ENCODE assay signal across 11 mouse cellular contexts in the genomic region with DNA sequence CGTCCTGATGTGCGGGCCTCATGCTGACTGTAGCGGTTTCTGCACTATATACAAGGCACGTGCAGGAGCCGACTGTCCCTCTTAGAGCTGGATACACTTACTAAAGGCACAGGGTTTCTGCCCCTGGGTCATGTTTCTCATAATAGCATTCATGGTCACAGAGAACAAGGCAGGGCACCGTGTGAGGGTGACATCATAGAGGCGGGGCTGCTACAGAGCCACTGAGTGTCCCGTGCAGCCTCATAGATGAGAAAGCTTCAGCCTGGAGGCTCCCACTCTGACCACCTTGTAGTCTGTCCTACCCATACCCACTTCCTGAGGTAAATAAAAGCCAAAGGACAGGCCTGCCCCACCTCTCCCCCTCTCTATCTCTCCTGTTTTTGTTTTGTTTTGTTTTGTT.
DNase-seq lines count a peak whose midpoint lies in the region; ATAC-seq lines count a peak whose summit lies in the region.
"Had no signal": no experiment of that assay in that cellular context is flagged by ENCODE, and none has a peak within 500 bp of the region (broad histone marks: within the 10 kb centered on the region; RNA-seq: fewer than 3 reads in every experiment).

No protein-coding gene starts in this region.

- no peak for DNase-seq in heart, embryonic 10.5 days (ENCODE audit: low spot score)
- DNase-seq in heart, postnatal 25 days (ENCODE audit: low spot score) = no peak
- peak; percentile 8 for DNase-seq in Muller cell, postnatal 12 days (ENCODE audit: inconsistent ontology term)
- peak; percentile 68 for DNase-seq in brain, adult 2 months (ENCODE audit: low read depth, low spot score)
- no peak for DNase-seq in frontal cortex, postnatal 14 days (ENCODE audit: low spot score in 2 of 2)
- no peak for DNase-seq in urinary bladder, postnatal 25 days (ENCODE audit: low spot score)
- no peak for DNase-seq in left cerebral cortex, postnatal 25 days (ENCODE audit: low spot score in 2 of 2)
- DNase-seq: thymus, postnatal 25 days had no signal

- intact Hi-C loops in heart, postnatal 25 days (cut with DNase I) = no loop called here
- intact Hi-C loops in left cerebral cortex, postnatal 25 days (cut with DNase I) = no loop called here

- H3K4me1 ChIP-seq in heart, embryonic 10.5 days = peaks cover 20% of the 10 kb centered on the region
- peaks cover 28% of the 10 kb centered on the region for H3K4me1 ChIP-seq in hindbrain, embryonic 12.5 days
- H3K4me1 ChIP-seq: liver, embryonic 15.5 days had no signal

- no peak overlapping the region for H3K4me3 ChIP-seq in heart, embryonic 10.5 days
- no peak overlapping the region for H3K4me3 ChIP-seq in hindbrain, embryonic 12.5 days
- H3K4me3 ChIP-seq: liver, embryonic 15.5 days had no signal

- H3K27ac ChIP-seq in heart, embryonic 10.5 days = 0 out of 2 replicates have a peak overlapping the region, but pooled peaks have one; percentile 36
- no peak overlapping the region for H3K27ac ChIP-seq in hindbrain, embryonic 12.5 days
- H3K27ac ChIP-seq: liver, embryonic 15.5 days had no signal

- no peaks in the 10 kb centered on the region for H3K9me3 ChIP-seq in heart, embryonic 10.5 days
- 0 out of 2 replicates have a peak, but pooled peaks cover 4% of the 10 kb centered on the region for H3K9me3 ChIP-seq in hindbrain, embryonic 12.5 days (replicated peaks)
- H3K9me3 ChIP-seq: liver, embryonic 15.5 days had no signal

- H3K36me3 ChIP-seq in heart, embryonic 10.5 days = no peaks in the 10 kb centered on the region
- no peaks in the 10 kb centered on the region for H3K36me3 ChIP-seq in hindbrain, embryonic 12.5 days
- H3K36me3 ChIP-seq: liver, embryonic 15.5 days had no signal

- 57% methylated on average over 8 of the region's 8 CpGs for WGBS in heart, embryonic 10.5 days
- 33% methylated on average over 8 of the region's 8 CpGs for WGBS in hindbrain, embryonic 12.5 days

- no peak overlapping the region for H3K4me2 ChIP-seq in hindbrain, embryonic 12.5 days (replicated peaks)
- H3K4me2 ChIP-seq: liver, embryonic 15.5 days had no signal

- ATAC-seq in hindbrain, embryonic 12.5 days (ENCODE audit: low FRiP score) = 0 out of 2 replicates have a peak, but pooled peaks have one; percentile 20
- ATAC-seq: activated CD4-positive, CD25-positive, alpha-beta regulatory T cell, adult 4 months had no signal

- no peak overlapping the region for H3K9ac ChIP-seq in hindbrain, embryonic 12.5 days
- H3K9ac ChIP-seq: liver, embryonic 15.5 days had no signal

- 0 out of 2 replicates have a peak, but pooled peaks cover 19% of the 10 kb centered on the region for H3K27me3 ChIP-seq in heart, embryonic 10.5 days (ENCODE audit: insufficient read depth, poor library complexity, severe bottlenecking)
- H3K27me3 ChIP-seq in hindbrain, embryonic 12.5 days = no peaks in the 10 kb centered on the region
- H3K27me3 ChIP-seq: liver, embryonic 15.5 days had no signal

Comparison
In these comparisons a context has a peak if more than half of its experiments do, and no peak if none do; other contexts are left out.
1. DNase-seq: peak in Muller cell, postnatal 12 days (single experiment) and brain, adult 2 months (single experiment); none in heart, embryonic 10.5 days (single experiment), heart, postnatal 25 days (single experiment), frontal cortex, postnatal 14 days (0 of 2), urinary bladder, postnatal 25 days (single experiment) and left cerebral cortex, postnatal 25 days (0 of 2).